Mouse (Mus musculus) small intestine, adult 2 months (tissue): ENCODE data around the gene Lmod2.

ENCODE experiments used
- CTCF ChIP-seq: fragments of 200-500 bp; IDR thresholded peaks from 2 replicates; pipeline ENCODE4 v1.5.1; 2012; ENCODE audit warnings: low read depth, mild to moderate bottlenecking, control low read depth, inconsistent platforms, low read length, moderate library complexity, mixed read lengths; ENCODE audit not compliant: insufficient replicate concordance, insufficient read length; ENCODE audit errors: extremely low read depth
- POLR2A ChIP-seq: fragments of 200-500 bp; IDR thresholded peaks from 2 replicates; pipeline ENCODE4 v1.6.1; 2012; ENCODE audit warnings: low read depth, mild to moderate bottlenecking, control low read depth, inconsistent platforms, low read length, moderate library complexity

- TF ChIP-seq POLR2A (no peak), CTCF (no peak)
Observed at GRCm38 (mm10) chr6:24564081-24564480, 33.5 kb upstream of the Lmod2 start.
